Mouse (Mus musculus): Measurements from ENCODE around the gene Il1rapl2.

DNA sequence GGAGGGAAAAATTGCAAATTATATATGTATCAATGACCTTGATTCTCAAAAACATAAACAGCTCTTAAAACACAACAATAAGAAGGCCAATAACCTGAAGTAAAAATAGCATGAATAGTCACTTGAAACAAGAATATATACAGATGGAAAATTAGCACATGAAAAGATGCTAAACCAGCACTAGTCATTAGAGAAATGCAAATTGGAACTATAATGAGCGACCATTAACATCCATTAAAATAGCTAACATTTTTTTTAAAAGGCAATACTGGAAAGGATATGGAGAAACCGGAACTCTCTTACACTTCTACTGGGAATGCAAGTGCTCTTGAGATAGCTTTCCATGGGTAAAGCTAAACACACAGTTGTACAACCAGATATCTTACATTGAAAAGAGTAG, 879.4 kb downstream of the Il1rapl2 start:
- TF ChIP-seq CTCF (IDR thresholded peaks at IDR 0.05; ENCODE audit: extremely low read depth, insufficient read depth, insufficient read length, insufficient replicate concordance), result no peak
- TF ChIP-seq POLR2A (IDR thresholded peaks at IDR 0.05; ENCODE audit: low read depth, low read length), result no peak
